Mouse (Mus musculus) layer of hippocampus, adult 2 months (tissue): Measurements from ENCODE around the gene Snrpd3. TPM values are rescaled to one million over a fixed set of nuclear protein-coding genes. Genes with fewer than 3 reads are reported as not detected.
"Not testable (repeated sequence)": the region's sequence is repeated elsewhere in the genome, so short reads cannot be mapped to it uniquely, and the experiment has no call there.

Source experiments
- DNase-seq, 2 experiments: peaks; one replicate each; pipeline ENCODE4 v3.0.0; 2022; ENCODE audit warnings: low spot score in 2 of 2
- H3K27ac ChIP-seq: fragments of 200-600 bp; 2 replicates; pipeline ENCODE4 v1.8.1; 2022
- H3K4me3 ChIP-seq: fragments of 200-600 bp; 2 replicates; pipeline ENCODE4 v1.8.1; 2022; ENCODE audit warnings: mild to moderate bottlenecking
- CTCF ChIP-seq: fragments of 200-600 bp; conservative IDR thresholded peaks from 2 replicates; pipeline ENCODE4 v1.8.1; 2022; ENCODE audit warnings: antibody characterized with exemption, mild to moderate bottlenecking, moderate library complexity
- total RNA-seq, 2 experiments: library from RNA; stranded (reverse); gene quantifications; 2 replicates each; pipeline ENCODE4 v1.2.3; 2021

Gene Snrpd3
- total RNA-seq, 2 experiments from 2014 or later: 69.8 to 76.6 TPM

DNA sequence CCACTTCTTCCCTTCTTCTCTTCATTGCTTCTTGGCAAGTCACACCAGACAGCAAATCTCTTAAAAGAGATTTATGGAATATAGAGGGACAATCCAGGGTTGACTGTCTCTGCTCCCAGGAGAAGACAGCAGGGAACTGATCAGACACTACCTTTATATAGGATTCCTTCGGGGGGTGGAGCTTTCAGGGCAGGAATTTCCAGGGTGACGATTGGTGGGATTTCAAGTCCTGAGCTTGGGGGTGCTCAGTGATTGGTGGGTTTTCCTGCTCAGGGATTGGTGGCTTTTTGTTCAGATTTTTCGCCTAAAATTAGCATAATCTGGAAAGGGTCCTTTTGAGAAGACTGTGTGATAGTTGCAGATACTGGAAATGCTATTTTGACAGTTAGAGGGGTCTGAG lies 30.2 kb upstream of the Snrpd3 start:
- no peak for TF ChIP-seq CTCF
- H3K4me3 ChIP-seq: no peak overlapping the region
- H3K27ac ChIP-seq: no peak overlapping the region
- no peak for DNase-seq

DNA sequence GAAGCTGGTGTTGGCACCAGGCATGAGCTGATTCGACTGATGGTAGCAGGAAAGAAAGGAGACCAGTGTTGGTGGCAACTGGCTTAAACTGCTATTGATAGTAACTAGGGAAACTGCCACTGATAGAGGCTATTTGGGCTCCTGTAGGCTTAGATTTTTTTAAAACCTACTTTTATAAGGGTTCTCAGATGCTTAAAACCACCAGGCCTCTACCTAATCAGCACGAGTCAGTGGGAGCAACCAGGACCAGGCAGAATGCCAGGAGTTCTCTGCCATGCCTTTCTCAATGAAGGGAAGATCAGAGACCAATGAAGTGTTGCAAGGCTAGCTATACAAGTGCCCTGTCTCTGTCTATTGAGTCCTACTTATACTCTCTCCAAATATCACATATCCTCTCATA lies 27.8 kb upstream of the Snrpd3 start:
- no peak for TF ChIP-seq CTCF
- Histone ChIP-seq H3K4me3 (no peak overlapping the region), H3K27ac (no peak overlapping the region)
- DNase-seq: no peak

GRCm38 (mm10) chr10:75490731-75491130 lies 26.6 kb upstream of the Snrpd3 start:
- H3K27ac ChIP-seq: no peak overlapping the region
- TF ChIP-seq CTCF: no peak
- no peak overlapping the region for H3K4me3 ChIP-seq
- DNase-seq: no peak

DNA sequence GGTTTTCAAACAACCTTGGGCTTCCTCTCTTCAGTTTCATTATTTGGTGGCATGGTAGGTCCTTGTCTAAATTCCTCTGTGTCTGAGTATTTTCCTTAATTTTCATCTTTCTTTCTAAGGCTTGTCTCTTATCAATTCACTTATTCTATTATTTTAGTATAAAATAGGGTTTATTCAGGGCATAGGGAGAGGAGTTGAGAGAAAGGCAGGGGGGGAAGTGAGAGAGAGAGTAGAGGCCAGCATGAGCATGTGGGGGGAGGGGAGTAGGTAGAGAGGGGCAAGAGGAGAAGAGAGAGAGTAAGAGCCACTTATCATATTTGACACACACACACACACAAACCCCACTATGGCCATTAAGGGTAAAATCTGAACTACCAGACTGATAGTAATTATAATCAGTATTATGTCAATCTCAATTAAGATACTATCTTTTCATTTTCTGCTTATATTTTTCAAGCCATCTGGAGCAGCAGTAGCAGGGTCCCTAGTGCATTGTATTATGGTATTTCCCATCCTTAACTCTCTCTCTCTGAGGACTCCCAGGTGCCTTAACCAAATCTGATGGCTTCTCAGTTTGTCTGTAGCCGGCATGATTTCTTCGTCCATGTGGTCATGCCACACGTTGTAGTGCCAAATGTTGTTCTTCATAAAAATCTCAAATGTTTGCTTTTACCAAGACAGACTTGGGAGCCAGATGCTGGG lies 26.0 kb upstream of the Snrpd3 start:
- TF ChIP-seq CTCF: no peak
- DNase-seq: no peak
- H3K27ac ChIP-seq: no peak overlapping the region
- H3K4me3 ChIP-seq: no peak overlapping the region

GRCm38 (mm10) chr10:75491936-75492262 lies 25.5 kb upstream of the Snrpd3 start:
- no peak for DNase-seq
- Histone ChIP-seq H3K4me3 (no peak overlapping the region), H3K27ac (no peak overlapping the region)
- no peak for TF ChIP-seq CTCF

GRCm38 (mm10) chr10:75495304-75495703 lies 22.0 kb upstream of the Snrpd3 start:
- TF ChIP-seq CTCF: no peak
- Histone ChIP-seq H3K4me3 (no peak overlapping the region), H3K27ac (no peak overlapping the region)
- no peak for DNase-seq

DNA sequence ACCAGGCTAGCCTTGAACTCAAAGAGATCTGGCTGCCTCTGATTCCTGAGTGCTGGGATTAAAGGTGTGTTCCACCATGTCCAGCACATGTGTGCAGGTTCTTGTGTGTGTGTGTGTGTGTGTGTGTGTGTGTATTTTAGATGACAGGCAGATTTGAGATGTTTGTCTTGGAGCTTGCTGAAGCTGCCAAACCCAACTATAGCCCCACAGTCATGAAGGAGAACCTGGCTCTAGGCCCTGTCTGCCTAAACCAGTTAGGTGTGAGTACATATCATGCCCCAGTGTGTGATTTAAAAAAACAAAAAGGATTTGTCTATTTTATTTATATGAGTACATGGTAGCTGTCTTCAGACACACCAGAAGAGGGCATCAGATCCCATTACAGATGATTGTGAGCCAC lies 21.4 kb upstream of the Snrpd3 start:
- no peak for TF ChIP-seq CTCF
- DNase-seq: no peak
- no peak overlapping the region for H3K4me3 ChIP-seq
- no peak overlapping the region for H3K27ac ChIP-seq

- H3K4me3 ChIP-seq, H3K27ac ChIP-seq, DNase-seq: not testable (repeated sequence)
Measured at GRCm38 (mm10) chr10:75499214-75499613, 18.1 kb upstream of the Snrpd3 start.

GRCm38 (mm10) chr10:75499791-75500190 lies 17.6 kb upstream of the Snrpd3 start:
- no peak for TF ChIP-seq CTCF
- H3K4me3 ChIP-seq: no peak overlapping the region
- no peak for DNase-seq
- no peak overlapping the region for H3K27ac ChIP-seq

GRCm38 (mm10) chr10:75500345-75500744 lies 17.0 kb upstream of the Snrpd3 start:
- H3K4me3 ChIP-seq: no peak overlapping the region
- TF ChIP-seq CTCF: no peak
- DNase-seq: no peak
- no peak overlapping the region for H3K27ac ChIP-seq

GRCm38 (mm10) chr10:75501641-75502040 lies 15.7 kb upstream of the Snrpd3 start:
- Histone ChIP-seq H3K4me3 (no peak overlapping the region), H3K27ac (no peak overlapping the region)
- TF ChIP-seq CTCF: no peak
- DNase-seq: no peak

GRCm38 (mm10) chr10:75503692-75504091 lies 13.7 kb upstream of the Snrpd3 start:
- H3K4me3 ChIP-seq: no peak overlapping the region

DNA sequence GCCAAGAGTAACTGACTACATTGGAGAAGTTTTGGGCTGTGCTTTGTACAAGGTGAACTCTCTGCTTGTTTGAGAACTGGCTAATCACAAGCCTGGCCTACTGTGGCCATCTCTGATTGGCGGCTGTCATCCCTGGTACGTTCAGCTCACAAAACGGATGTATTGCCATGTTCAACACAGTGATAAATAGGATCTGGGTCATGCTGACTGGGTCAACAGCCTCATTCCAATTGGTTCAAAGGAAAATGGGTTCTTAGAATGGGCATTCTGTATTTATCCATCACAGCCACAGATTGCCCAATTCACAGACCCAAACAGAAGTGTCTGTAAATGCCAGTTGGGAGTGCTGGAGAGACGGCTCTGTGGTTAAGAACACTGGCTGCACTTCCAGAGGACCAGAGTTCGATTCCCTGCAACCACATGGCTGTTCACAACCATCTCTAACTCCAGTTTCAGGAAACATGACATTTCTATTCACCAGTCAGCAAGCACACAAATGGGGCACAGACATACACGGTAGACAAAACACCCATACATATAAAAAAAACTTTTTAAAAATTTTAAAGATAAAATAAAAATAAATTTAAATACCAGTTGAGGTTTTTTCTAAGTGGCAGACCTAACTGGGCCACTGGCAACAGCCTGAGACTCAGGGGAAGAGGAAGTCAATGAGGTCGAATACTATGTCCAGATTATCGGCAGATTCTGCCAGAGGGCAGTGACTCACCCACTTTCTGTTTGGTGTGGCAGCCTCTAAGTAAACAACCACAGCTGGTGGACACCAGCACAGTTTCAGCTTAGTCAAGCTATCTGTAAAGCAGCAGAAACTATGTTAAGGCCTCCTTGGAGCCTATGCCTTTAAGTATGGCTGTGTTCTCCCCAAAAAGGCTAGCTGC lies 12.9 kb upstream of the Snrpd3 start:
- DNase-seq: no peak
- TF ChIP-seq CTCF: no peak
- Histone ChIP-seq H3K27ac (no peak overlapping the region), H3K4me3 (no peak overlapping the region)

More at GRCm38 (mm10) chr10:75503692-75504091, 13.7 kb upstream of the Snrpd3 start:
- no peak overlapping the region for H3K27ac ChIP-seq
- no peak for DNase-seq
- TF ChIP-seq CTCF: no peak

GRCm38 (mm10) chr10:75505130-75505495 lies 12.2 kb upstream of the Snrpd3 start:
- no peak overlapping the region for H3K27ac ChIP-seq
- no peak overlapping the region for H3K4me3 ChIP-seq
- TF ChIP-seq CTCF: no peak
- no peak for DNase-seq

GRCm38 (mm10) chr10:75505928-75506327 lies 11.4 kb upstream of the Snrpd3 start:
- H3K4me3 ChIP-seq, H3K27ac ChIP-seq, DNase-seq: not testable (repeated sequence)
